Mouse (Mus musculus) forebrain, embryonic 16.5 days (tissue): ENCODE data around the gene Pgap2. TPM values are rescaled to one million over a fixed set of nuclear protein-coding genes. Genes with fewer than 3 reads are reported as not detected.
A peak's percentile ranks its signal among the peaks of the same experiment; 100 is the strongest.
"Not testable (repeated sequence)": the region's sequence is repeated elsewhere in the genome, so short reads cannot be mapped to it uniquely, and the experiment has no call there.

Experiments
- ATAC-seq: fragments of 200-750 bp; cut with Nextera tagmentation; 2 replicates; pipeline ENCODE4 v1.8.0; 2017; ENCODE audit warnings: mild to moderate bottlenecking, moderate library complexity
- H3K27ac ChIP-seq: fragments of 300-500 bp; sonication (generic); 2 replicates; pipeline ENCODE4 v1.5.1; 2014; ENCODE audit warnings: low read length, control low read depth
- H3K27me3 ChIP-seq: fragments of 300-500 bp; sonication (generic); replicated peaks from 2 replicates; pipeline ENCODE4 v1.6.1; 2014; ENCODE audit warnings: low read length; ENCODE audit not compliant: control insufficient read depth, insufficient read depth
- H3K36me3 ChIP-seq: fragments of 300-500 bp; sonication (generic); 2 replicates; pipeline ENCODE4 v1.6.1; 2014; ENCODE audit not compliant: control insufficient read depth, insufficient read depth
- H3K4me1 ChIP-seq: fragments of 300-500 bp; sonication (generic); replicated peaks from 2 replicates; pipeline ENCODE4 v1.6.1; 2014; ENCODE audit warnings: low read length; ENCODE audit not compliant: control insufficient read depth, insufficient read depth
- H3K4me2 ChIP-seq: fragments of 300-500 bp; sonication (generic); 2 replicates; pipeline ENCODE4 v1.6.1; 2014; ENCODE audit warnings: mild to moderate bottlenecking, low read length, control low read depth
- H3K4me3 ChIP-seq: fragments of 300-500 bp; sonication (generic); replicated peaks from 2 replicates; pipeline ENCODE4 v1.5.1; 2014; ENCODE audit warnings: mild to moderate bottlenecking, low read length, control low read depth
- H3K9ac ChIP-seq: fragments of 300-500 bp; sonication (generic); replicated peaks from 2 replicates; pipeline ENCODE4 v1.6.1; 2014; ENCODE audit warnings: low read depth, low read length, control low read depth
- H3K9me3 ChIP-seq: fragments of 300-500 bp; sonication (generic); 2 replicates; pipeline ENCODE4 v1.6.1; 2016; ENCODE audit warnings: low read length; ENCODE audit not compliant: control insufficient read depth
- WGBS: fragments of 180-500 bp; shearing (Covaris S2); extraction: QIAGEN DNeasy Blood & Tissue Kit; methylation state at CpG from one replicate; pipeline ENCODE4 v1.1.7; 2014; 5-methylcytosine and 5-hydroxymethylcytosine counted together
- polyA plus RNA-seq: library from polyadenylated mRNA; unstranded; fragments of >200 nt; fragmentation: Nextera tagmentation; extraction: Ambion mirVana; gene quantifications from 2 replicates; pipeline ENCODE4 v1.2.1, GENCODE M21; 2015

Pgap2 gene
- polyA plus RNA-seq, 1 experiment from 2014 or later: 51.7 TPM

GRCm38 (mm10) chr7:102259716-102260479 lies 49.9 kb downstream of the Pgap2 start:
- H3K4me3 ChIP-seq: no peak overlapping the region
- H3K9me3 ChIP-seq: no peaks in the 10 kb centered on the region
- no peak for ATAC-seq
- H3K27ac ChIP-seq: no peak overlapping the region
- WGBS: 84% methylated on average over 10 of the region's 10 CpGs
- no peak overlapping the region for H3K9ac ChIP-seq
- H3K27me3 ChIP-seq: no peaks in the 10 kb centered on the region
- no peaks in the 10 kb centered on the region for H3K4me1 ChIP-seq
- no peak overlapping the region for H3K4me2 ChIP-seq
- no peaks in the 10 kb centered on the region for H3K36me3 ChIP-seq

GRCm38 (mm10) chr7:102260518-102260917 lies 50.5 kb downstream of the Pgap2 start:
- ATAC-seq: no peak
- Histone ChIP-seq H3K4me1 (no peaks in the 10 kb centered on the region), H3K9ac (no peak overlapping the region), H3K27ac (no peak overlapping the region), H3K9me3 (no peaks in the 10 kb centered on the region), H3K4me3 (no peak overlapping the region), H3K4me2 (no peak overlapping the region), H3K27me3 (no peaks in the 10 kb centered on the region), H3K36me3 (no peaks in the 10 kb centered on the region)
- 89% methylated on average over 1 of the region's 1 CpGs for WGBS

- no peak overlapping the region for H3K4me3 ChIP-seq
- no peak for ATAC-seq
Measured at GRCm38 (mm10) chr7:102263020-102263419, 53.0 kb downstream of the Pgap2 start.

GRCm38 (mm10) chr7:102266021-102266400 lies 56.0 kb downstream of the Pgap2 start:
- H3K9me3 ChIP-seq, H3K9ac ChIP-seq, H3K4me3 ChIP-seq, H3K27me3 ChIP-seq, H3K27ac ChIP-seq, H3K4me2 ChIP-seq, H3K4me1 ChIP-seq, ATAC-seq, H3K36me3 ChIP-seq: not testable (repeated sequence)
- 92% methylated on average over 10 of the region's 10 CpGs for WGBS

More at GRCm38 (mm10) chr7:102263020-102263419, 53.0 kb downstream of the Pgap2 start:
- no peak overlapping the region for H3K4me2 ChIP-seq
- H3K4me1 ChIP-seq: peaks cover under 1% of the 10 kb centered on the region; the same call in 1 of the 2 replicates
- 93% methylated on average over 2 of the region's 2 CpGs for WGBS
- no peaks in the 10 kb centered on the region for H3K36me3 ChIP-seq
- no peaks in the 10 kb centered on the region for H3K9me3 ChIP-seq
- H3K9ac ChIP-seq: no peak overlapping the region
- H3K27ac ChIP-seq: no peak overlapping the region
- H3K27me3 ChIP-seq: no peaks in the 10 kb centered on the region

- Histone ChIP-seq H3K4me2 (no peak overlapping the region), H3K4me3 (no peak overlapping the region; the same call in 1 of the 2 replicates), H3K36me3 (no peaks in the 10 kb centered on the region), H3K9me3 (no peaks in the 10 kb centered on the region), H3K27me3 (no peaks in the 10 kb centered on the region), H3K9ac (no peak overlapping the region), H3K4me1 (peaks cover 10% of the 10 kb centered on the region), H3K27ac (no peak overlapping the region)
- 54% methylated on average over 14 of the region's 14 CpGs for WGBS
- ATAC-seq: peak; percentile 21
Measured at GRCm38 (mm10) chr7:102266401-102267042, 56.5 kb downstream of the Pgap2 start.

GRCm38 (mm10) chr7:102267113-102267579 lies 57.1 kb downstream of the Pgap2 start:
- no peaks in the 10 kb centered on the region for H3K36me3 ChIP-seq
- WGBS: 0% methylated on average over 31 of the region's 34 CpGs
- peak overlapping the region; percentile 79 for H3K9ac ChIP-seq
- H3K9me3 ChIP-seq: no peaks in the 10 kb centered on the region
- H3K4me2 ChIP-seq: peak overlapping the region; percentile 99
- ATAC-seq: peak; percentile 92
- peak overlapping the region; percentile 48; the same call in 1 of the 2 replicates for H3K27ac ChIP-seq
- no peaks in the 10 kb centered on the region for H3K27me3 ChIP-seq
- peaks cover 10% of the 10 kb centered on the region for H3K4me1 ChIP-seq
- H3K4me3 ChIP-seq: peak overlapping the region; percentile 80

GRCm38 (mm10) chr7:102267601-102268394 lies 57.8 kb downstream of the Pgap2 start, which contains the start of gene Stim1:
Gene Stim1, plus strand, starts transcription at chr7:102267806.
- H3K9ac ChIP-seq: peak within 1 kb of the TSS; percentile 79
- under 1% methylated on average over 63 of the region's 73 CpGs for WGBS
- peaks cover 10% of the 10 kb centered on the region for H3K4me1 ChIP-seq
- peak within 1 kb of the TSS; percentile 48; the same call in 1 of the 2 replicates for H3K27ac ChIP-seq
- H3K36me3 ChIP-seq: no peaks in the 10 kb centered on the region
- peak within 1 kb of the TSS; percentile 80 for H3K4me3 ChIP-seq
- H3K9me3 ChIP-seq: no peaks in the 10 kb centered on the region
- peak; percentile 88 for ATAC-seq
- peak within 1 kb of the TSS; percentile 99 for H3K4me2 ChIP-seq
- H3K27me3 ChIP-seq: no peaks in the 10 kb centered on the region

DNA sequence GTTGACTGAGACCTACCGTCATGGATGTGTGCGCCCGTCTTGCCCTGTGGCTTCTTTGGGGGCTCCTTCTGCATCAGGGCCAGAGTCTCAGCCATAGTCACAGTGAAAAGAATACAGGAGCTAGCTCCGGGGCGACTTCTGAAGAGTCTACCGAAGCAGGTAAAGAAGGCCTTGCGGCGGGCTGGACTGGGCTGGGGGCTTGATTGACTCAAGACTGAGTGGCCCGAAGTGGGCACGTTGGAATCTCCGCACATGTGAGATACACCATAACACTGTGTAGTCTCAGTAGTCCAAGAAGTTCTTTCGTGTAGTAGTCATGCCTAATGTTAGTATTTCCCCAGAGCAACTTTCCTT lies 58.4 kb downstream of the Pgap2 start:
- H3K27ac ChIP-seq: no peak overlapping the region
- peak overlapping the region; percentile 79 for H3K9ac ChIP-seq
- H3K4me3 ChIP-seq: peak overlapping the region; percentile 80
- no peaks in the 10 kb centered on the region for H3K9me3 ChIP-seq
- peak overlapping the region; percentile 99 for H3K4me2 ChIP-seq
- H3K36me3 ChIP-seq: no peaks in the 10 kb centered on the region
- no peaks in the 10 kb centered on the region for H3K27me3 ChIP-seq
- peaks cover 10% of the 10 kb centered on the region for H3K4me1 ChIP-seq
- 6% methylated on average over 12 of the region's 12 CpGs for WGBS
- ATAC-seq: no peak

DNA sequence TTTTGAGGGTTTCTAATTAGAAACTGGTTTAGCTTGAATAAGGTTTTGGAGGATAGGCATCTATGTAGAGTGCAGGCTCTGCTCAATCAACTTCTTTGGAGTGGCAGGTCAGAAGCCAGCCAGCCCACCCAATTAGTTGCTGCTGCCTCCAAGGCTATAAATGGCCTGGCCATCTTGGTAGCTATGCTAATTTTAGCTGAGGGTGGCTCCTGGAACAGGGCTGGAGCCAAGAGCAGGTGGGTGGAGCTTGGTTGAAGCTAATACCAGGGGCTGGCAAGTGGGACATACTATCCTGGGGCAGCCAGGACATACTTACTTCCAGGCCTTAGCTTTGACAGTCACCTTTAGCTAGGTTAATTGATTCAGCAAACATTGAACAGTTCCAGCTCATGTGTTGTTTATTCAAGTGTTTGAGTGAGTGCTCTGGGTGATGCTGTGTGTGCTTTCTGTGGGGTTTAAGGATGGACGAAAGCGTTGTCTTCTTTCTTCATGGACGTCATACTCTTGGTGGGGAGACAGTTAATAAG lies 62.5 kb downstream of the Pgap2 start:
- WGBS: 96% methylated on average over 3 of the region's 3 CpGs
- no peaks in the 10 kb centered on the region for H3K27me3 ChIP-seq
- ATAC-seq: no peak

More for the DNA sequence above, 62.5 kb downstream of the Pgap2 start:
- no peaks in the 10 kb centered on the region for H3K9me3 ChIP-seq
- H3K4me2 ChIP-seq: no peak overlapping the region
- no peaks in the 10 kb centered on the region for H3K36me3 ChIP-seq
- no peak overlapping the region for H3K27ac ChIP-seq
- H3K9ac ChIP-seq: no peak overlapping the region
- H3K4me1 ChIP-seq: peaks cover 10% of the 10 kb centered on the region
- no peak overlapping the region for H3K4me3 ChIP-seq
